Comparison of ENCODE assay signal across 16 mouse cellular contexts in the genomic region with DNA sequence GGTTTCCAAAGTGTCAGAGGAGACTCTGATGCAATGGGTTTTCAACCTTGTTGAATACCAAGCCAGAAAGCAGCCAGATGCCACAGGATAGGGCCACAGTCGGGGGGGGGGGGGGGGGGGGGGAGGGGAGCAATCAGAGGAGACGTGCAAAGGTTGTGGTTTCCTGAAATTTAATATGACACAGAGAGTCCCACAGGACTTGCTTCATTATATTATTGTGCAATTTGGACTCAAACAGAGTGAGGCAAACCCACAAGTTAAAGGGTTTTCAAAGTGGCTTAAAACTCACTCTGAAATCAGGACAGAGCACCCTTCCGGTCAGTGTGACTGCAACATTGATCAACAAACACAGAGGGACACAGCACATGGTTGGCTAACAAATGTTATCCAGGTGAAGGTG.
DNase-seq lines count a peak whose midpoint lies in the region; ATAC-seq and TF ChIP-seq lines count a peak whose summit lies in the region.
"Had no signal": no experiment of that assay in that cellular context is flagged by ENCODE, and none has a peak within 500 bp of the region (broad histone marks: within the 10 kb centered on the region; RNA-seq: fewer than 3 reads in every experiment).

No protein-coding gene starts in this region.

- 0 out of 2 replicates have a peak overlapping the region, but pooled peaks have one; percentile 34 for H3K4me2 ChIP-seq in liver, postnatal 0 days (ENCODE audit: low read depth, low read length)
- H3K4me2 ChIP-seq: lung, embryonic 14.5 days; neural tube, embryonic 13.5 days had no signal

- H3K79me3 ChIP-seq in C2C12 (ENCODE audit: low read depth): no peaks in the 10 kb centered on the region

- peak overlapping the region; percentile 24; the same call in 1 of the 2 replicates for H3K27ac ChIP-seq in gastrocnemius, adult 2 months
- peak overlapping the region; percentile 88 for H3K27ac ChIP-seq in liver, postnatal 0 days (ENCODE audit: low read depth)
- H3K27ac ChIP-seq: hindbrain, postnatal 0 days; neural tube, embryonic 13.5 days had no signal

- ATAC-seq in granulocyte monocyte progenitor cell, adult 5-6 weeks (replicated peaks; ENCODE audit: poor library complexity, severe bottlenecking): peak; percentile 94
- ATAC-seq in liver, postnatal 0 days: peak; percentile 97
- ATAC-seq: hindbrain, postnatal 0 days; midbrain, embryonic 16.5 days had no signal

- H3K79me2 ChIP-seq in C2C12 (ENCODE audit: control insufficient read depth, insufficient read depth): no peaks in the 10 kb centered on the region

- H3K9me3 ChIP-seq in liver, postnatal 0 days (ENCODE audit: low read length): no peaks in the 10 kb centered on the region
- H3K9me3 ChIP-seq: neural tube, embryonic 13.5 days had no signal

- H3K9ac ChIP-seq in liver, postnatal 0 days (replicated peaks): no peak overlapping the region
- H3K9ac ChIP-seq: lung, embryonic 14.5 days; neural tube, embryonic 13.5 days had no signal

- peak; percentile 76 for TF ChIP-seq EP300 in liver, postnatal 0 days (IDR thresholded peaks at IDR 0.05; ENCODE audit: low read depth)

- TF ChIP-seq CTCF in gastrocnemius, adult 2 months (IDR thresholded peaks at IDR 0.05): no peak
- TF ChIP-seq CTCF in C2C12 (IDR thresholded peaks at IDR 0.05; ENCODE audit: control insufficient read depth, insufficient read depth, insufficient read length): no peak
- TF ChIP-seq CTCF in liver, postnatal 0 days (IDR thresholded peaks at IDR 0.05; ENCODE audit: low read depth): 0 out of 2 replicates have a peak, but pooled peaks have one; percentile 7

- intact Hi-C loops in gastrocnemius, adult 2 months (cut with DNase I): no loop called here

- DNase-seq in gastrocnemius, adult 2 months: no peak
- DNase-seq in gastrocnemius, adult 8-10 months (ENCODE audit: low spot score in 2 of 2): no peak
- DNase-seq in liver, postnatal 0 days: peak; percentile 76
- DNase-seq in urinary bladder, adult 2 months (ENCODE audit: low spot score): no peak
- no peak for DNase-seq in right cerebral cortex, postnatal 25 days
- DNase-seq in heart, adult 11 months: no peak
- DNase-seq: cerebellum, adult 9-10 months; heart, adult 18-20 months; kidney, adult 9 months; lung, embryonic 14.5 days; retina, postnatal 1 day had no signal

- no peak overlapping the region for H3ac ChIP-seq in C2C12 (ENCODE audit: control insufficient read depth, insufficient read length, low read depth)

- WGBS in liver, postnatal 0 days (ENCODE audit: insufficient replicate concordance): 7% methylated on average over 3 of the region's 3 CpGs

- H3K4me3 ChIP-seq in gastrocnemius, adult 2 months: no peak overlapping the region
- no peak overlapping the region for H3K4me3 ChIP-seq in C2C12 (ENCODE audit: insufficient read depth, poor library complexity, severe bottlenecking)
- H3K4me3 ChIP-seq in liver, postnatal 0 days (ENCODE audit: low read depth, low read length): no peak overlapping the region
- H3K4me3 ChIP-seq: neural tube, embryonic 13.5 days had no signal

- H3K36me3 ChIP-seq in C2C12 (ENCODE audit: control insufficient read depth, insufficient read depth): no peaks in the 10 kb centered on the region
- H3K36me3 ChIP-seq in liver, postnatal 0 days (replicated peaks; ENCODE audit: insufficient read depth, low read length): no peaks in the 10 kb centered on the region
- H3K36me3 ChIP-seq: neural tube, embryonic 13.5 days had no signal

- H3K27me3 ChIP-seq in C2C12 (ENCODE audit: control insufficient read depth, insufficient read depth, insufficient read length): no peaks in the 10 kb centered on the region
- H3K27me3 ChIP-seq in liver, postnatal 0 days (ENCODE audit: insufficient read depth, low read length): no peaks in the 10 kb centered on the region
- H3K27me3 ChIP-seq: neural tube, embryonic 13.5 days had no signal

- peaks cover 7% of the 10 kb centered on the region for H3K4me1 ChIP-seq in liver, postnatal 0 days (ENCODE audit: insufficient read depth)

TF ChIP-seq in C2C12, 6 proteins besides CTCF, POLR2A, EP300 and RAD21:
- TF ChIP-seq MYOD1 (IDR thresholded peaks at IDR 0.05; ENCODE audit: control insufficient read depth, insufficient read length, low read depth): no peak
- no peak for TF ChIP-seq MYOG (IDR thresholded peaks at IDR 0.05; ENCODE audit: control insufficient read depth, extremely low read depth, insufficient read length)
- TF ChIP-seq CEBPB (IDR thresholded peaks at IDR 0.05; ENCODE audit: low read depth): peak; percentile 97
- peak; percentile 26 for TF ChIP-seq MAX (IDR thresholded peaks at IDR 0.05)
